Mouse (Mus musculus) kidney, adult 18-20 months (tissue): ENCODE data around the gene Gm12695.

Experiments
- DNase-seq: peaks from one replicate; pipeline ENCODE4 v3.0.0; 2021

Gm12695 gene

DNA sequence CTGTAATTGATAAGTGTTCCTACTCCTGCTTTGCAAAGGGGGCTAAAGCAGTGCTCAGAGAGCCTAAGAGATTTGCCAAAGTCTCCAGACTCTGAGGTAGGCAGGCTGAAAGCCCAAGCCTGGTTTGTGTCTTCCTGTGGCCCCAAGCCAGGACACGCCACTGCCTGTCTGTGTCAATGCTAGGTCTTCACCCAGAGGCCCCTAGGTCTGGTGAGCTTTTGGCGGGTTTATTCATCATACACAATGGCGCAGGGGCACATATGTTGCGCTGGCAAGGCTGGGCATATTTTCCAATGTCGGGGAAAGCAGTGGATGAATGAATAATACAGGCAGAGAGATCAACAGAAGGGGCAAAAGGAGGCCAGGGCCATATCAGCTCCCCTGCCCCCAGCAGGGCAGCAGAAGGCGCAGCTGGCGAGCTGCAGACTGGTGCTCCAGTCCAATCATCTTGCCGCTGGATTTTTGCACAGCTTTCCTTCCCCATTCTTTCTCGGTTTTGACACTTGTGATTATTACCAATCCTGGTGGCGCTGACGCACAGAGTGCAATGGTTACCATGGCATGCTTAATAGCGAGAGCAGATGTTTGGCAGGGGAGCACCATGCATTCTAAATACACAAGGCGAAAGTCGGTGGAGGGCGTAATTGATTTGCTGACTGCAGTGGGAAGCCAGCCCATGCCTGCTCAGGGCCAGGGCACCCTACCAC, 87.3 kb downstream of the Gm12695 start:
- DNase-seq: no peak

GRCm38 (mm10) chr4:96696614-96697360, 88.2 kb downstream of the Gm12695 start:
- peak; percentile 23 for DNase-seq

DNA sequence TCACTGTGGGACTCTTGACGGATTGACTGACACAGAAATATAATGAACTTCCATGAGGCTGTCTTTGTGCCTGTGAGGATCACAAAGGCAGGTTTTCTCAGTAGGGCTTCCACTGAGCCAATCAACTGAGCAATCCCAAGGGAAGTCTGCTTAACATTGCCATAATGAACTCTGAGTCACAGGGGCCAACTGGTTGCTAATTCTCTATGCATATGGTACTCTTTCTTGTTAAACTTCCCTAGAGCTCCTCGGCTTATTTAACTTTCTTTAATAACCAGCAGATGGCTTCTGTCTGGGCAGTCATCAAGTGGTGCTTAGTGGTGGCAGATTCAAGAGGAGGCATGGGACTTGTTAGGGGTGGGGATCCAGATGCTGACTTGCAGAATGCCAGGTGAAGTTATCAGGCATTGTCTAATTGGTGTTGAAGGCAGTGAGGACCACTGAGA, 97.6 kb downstream of the Gm12695 start:
- no peak for DNase-seq

DNA sequence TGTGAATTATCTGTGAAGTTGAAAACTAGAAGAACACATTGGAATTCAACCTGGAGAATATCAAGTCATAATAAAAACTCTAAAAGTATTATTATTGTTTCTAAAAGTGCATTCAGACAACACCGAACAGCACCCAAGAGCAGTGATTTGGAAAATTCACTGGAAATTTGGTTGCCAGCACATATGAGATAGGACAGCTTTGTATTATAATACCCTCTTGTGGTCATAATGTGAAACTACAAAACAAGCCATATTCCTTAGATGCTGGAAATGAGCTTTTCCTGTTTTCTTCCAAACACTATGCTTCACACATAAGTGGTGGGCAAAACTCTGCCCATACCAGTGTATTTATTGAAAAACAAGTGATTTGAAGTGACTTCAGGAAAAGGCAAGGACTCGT, 101.5 kb downstream of the Gm12695 start:
- DNase-seq: no peak

- DNase-seq: no peak
Measured at GRCm38 (mm10) chr4:96680966-96681365, 104.0 kb downstream of the Gm12695 start.

DNA sequence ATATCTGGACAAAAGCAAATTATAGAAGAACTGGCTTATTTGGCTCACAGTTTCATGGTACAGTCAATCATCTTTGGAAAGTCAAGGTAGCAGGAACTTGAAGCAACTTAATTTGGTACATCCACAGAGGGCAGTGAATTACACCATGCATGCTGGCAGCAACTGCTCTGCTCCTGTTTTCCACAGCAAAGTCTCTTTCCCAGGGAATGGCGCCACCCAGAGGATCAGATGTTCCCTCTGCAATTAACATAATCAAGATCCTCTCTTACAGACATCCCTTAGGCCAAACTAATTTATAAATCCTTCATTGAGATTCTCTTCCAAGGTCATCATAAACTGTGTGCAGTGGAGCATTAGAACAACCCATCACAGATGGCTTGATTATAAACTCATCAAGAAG, 104.8 kb downstream of the Gm12695 start:
- DNase-seq: peak; percentile 55
